Mouse (Mus musculus) frontal cortex, postnatal 14 days (tissue): ENCODE results near the gene Vmn2r6.
"Not testable (repeated sequence)": the region's sequence is repeated elsewhere in the genome, so short reads cannot be mapped to it uniquely, and the experiment has no call there.

Experiments
- DNase-seq, 2 experiments: peaks; one replicate each; pipeline ENCODE4 v3.0.0; 2022; ENCODE audit warnings: low spot score in 2 of 2

Vmn2r6 gene

GRCm38 (mm10) chr3:64565730-64566129, at the start of gene Vmn2r6:
Gene Vmn2r6, minus strand, starts transcription at chr3:64565830.
- DNase-seq = not testable (repeated sequence)

- DNase-seq = no peak
These were observed 22.0 kb upstream of the Vmn2r6 start for GRCm38 (mm10) chr3:64587618-64588017.

- DNase-seq = not testable (repeated sequence)
These were observed 3.2 kb upstream of the Vmn2r6 start for GRCm38 (mm10) chr3:64568793-64569192.

GRCm38 (mm10) chr3:64523585-64523984, 42.0 kb downstream of the Vmn2r6 start:
- not testable (repeated sequence) for DNase-seq

- not testable (repeated sequence) for DNase-seq
These were observed 55.9 kb downstream of the Vmn2r6 start, which contains the start of gene Vmn2r5 for GRCm38 (mm10) chr3:64509742-64510141. Gene Vmn2r5, minus strand, starts transcription at chr3:64509842.
